Comparison of ENCODE assay signal across 20 mouse cellular contexts in the genomic region with DNA sequence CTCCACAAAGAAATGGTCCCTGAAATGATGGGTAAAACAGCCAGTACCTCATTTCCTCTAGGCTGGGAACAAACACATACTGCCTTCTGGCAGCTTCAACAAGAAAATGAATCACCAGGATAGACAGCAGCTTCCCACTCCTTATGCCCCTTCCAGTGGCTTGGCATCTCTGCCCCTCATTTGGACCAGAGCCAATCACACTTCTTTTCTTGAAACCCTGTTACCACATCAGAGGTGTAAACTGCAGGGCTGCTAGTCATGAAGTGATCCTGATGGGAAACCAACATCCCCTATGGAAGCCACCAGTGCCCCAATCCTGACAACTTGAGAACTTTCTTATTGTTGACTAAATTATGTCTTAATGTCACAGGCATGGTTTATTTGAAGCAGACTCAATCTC.
A peak's percentile ranks its signal among the peaks of the same experiment; 100 is the strongest.
DNase-seq lines count a peak whose midpoint lies in the region; ATAC-seq lines count a peak whose summit lies in the region.
"Had no signal": no experiment of that assay in that cellular context is flagged by ENCODE, and none has a peak within 500 bp of the region (broad histone marks: within the 10 kb centered on the region; RNA-seq: fewer than 3 reads in every experiment).

No protein-coding gene starts in this region.

- H3K9ac ChIP-seq in hindbrain, embryonic 16.5 days (ENCODE audit: low read depth, low read length): no peak overlapping the region
- H3K9ac ChIP-seq in forebrain, embryonic 14.5 days (ENCODE audit: low read length): no peak overlapping the region
- H3K9ac ChIP-seq: intestine, embryonic 15.5 days; kidney, embryonic 15.5 days; limb, embryonic 13.5 days; liver, embryonic 15.5 days; midbrain, embryonic 12.5 days had no signal

- H3K27me3 ChIP-seq in hindbrain, embryonic 16.5 days (replicated peaks; ENCODE audit: control insufficient read depth, insufficient read depth, low read length): no peaks in the 10 kb centered on the region
- no peaks in the 10 kb centered on the region for H3K27me3 ChIP-seq in hindbrain, embryonic 10.5 days (ENCODE audit: insufficient read depth, poor library complexity, severe bottlenecking)
- no peaks in the 10 kb centered on the region for H3K27me3 ChIP-seq in forebrain, embryonic 14.5 days (replicated peaks; ENCODE audit: control insufficient read depth, insufficient read depth, low read length)
- H3K27me3 ChIP-seq: intestine, embryonic 15.5 days; kidney, embryonic 15.5 days; limb, embryonic 13.5 days; liver, embryonic 15.5 days; midbrain, embryonic 12.5 days had no signal

- H3K9me3 ChIP-seq in hindbrain, embryonic 16.5 days (ENCODE audit: control insufficient read depth, low read length): no peaks in the 10 kb centered on the region
- no peaks in the 10 kb centered on the region for H3K9me3 ChIP-seq in hindbrain, embryonic 10.5 days
- H3K9me3 ChIP-seq in forebrain, embryonic 14.5 days (replicated peaks; ENCODE audit: control insufficient read depth, low read length): no peaks in the 10 kb centered on the region
- H3K9me3 ChIP-seq: intestine, embryonic 15.5 days; kidney, embryonic 15.5 days; limb, embryonic 13.5 days; liver, embryonic 15.5 days; midbrain, embryonic 12.5 days had no signal

- no peaks in the 10 kb centered on the region for H3K4me1 ChIP-seq in hindbrain, embryonic 16.5 days (ENCODE audit: control insufficient read depth, insufficient read depth, low read depth, low read length)
- no peaks in the 10 kb centered on the region for H3K4me1 ChIP-seq in hindbrain, embryonic 10.5 days (replicated peaks)
- H3K4me1 ChIP-seq in forebrain, embryonic 14.5 days (ENCODE audit: control insufficient read depth, insufficient read depth, low read length): 0 out of 2 replicates have a peak, but pooled peaks cover 6% of the 10 kb centered on the region
- H3K4me1 ChIP-seq: intestine, embryonic 15.5 days; kidney, embryonic 15.5 days; limb, embryonic 13.5 days; liver, embryonic 15.5 days; midbrain, embryonic 12.5 days had no signal

- no peaks in the 10 kb centered on the region for H3K36me3 ChIP-seq in hindbrain, embryonic 16.5 days (ENCODE audit: control insufficient read depth, insufficient read depth, low read length)
- no peaks in the 10 kb centered on the region for H3K36me3 ChIP-seq in hindbrain, embryonic 10.5 days
- no peaks in the 10 kb centered on the region for H3K36me3 ChIP-seq in forebrain, embryonic 14.5 days (ENCODE audit: control insufficient read depth, insufficient read depth, low read length)
- H3K36me3 ChIP-seq: intestine, embryonic 15.5 days; liver, embryonic 15.5 days; midbrain, embryonic 12.5 days had no signal

- H3K4me3 ChIP-seq in hindbrain, embryonic 16.5 days (ENCODE audit: low read length): no peak overlapping the region
- no peak overlapping the region for H3K4me3 ChIP-seq in hindbrain, embryonic 10.5 days
- H3K4me3 ChIP-seq in forebrain, embryonic 14.5 days (ENCODE audit: low read depth, low read length): no peak overlapping the region
- H3K4me3 ChIP-seq: erythroblast, embryonic 14.5 days; intestine, embryonic 15.5 days; kidney, embryonic 15.5 days; limb, embryonic 13.5 days; liver, embryonic 15.5 days; midbrain, embryonic 12.5 days had no signal

- H3K4me2 ChIP-seq in hindbrain, embryonic 16.5 days (ENCODE audit: low read length): no peak overlapping the region
- no peak overlapping the region for H3K4me2 ChIP-seq in forebrain, embryonic 14.5 days (ENCODE audit: low read length)
- H3K4me2 ChIP-seq: intestine, embryonic 15.5 days; kidney, embryonic 15.5 days; limb, embryonic 13.5 days; liver, embryonic 15.5 days; midbrain, embryonic 12.5 days had no signal

- 0 out of 2 replicates have a peak, but pooled peaks have one; percentile 16 for ATAC-seq in frontal cortex, adult (ENCODE audit: low TSS enrichment)
- ATAC-seq in hindbrain, embryonic 16.5 days: peak; percentile 52
- peak; percentile 87 for ATAC-seq in forebrain, embryonic 14.5 days
- ATAC-seq: intestine, embryonic 15.5 days had no signal

- no peak for DNase-seq in frontal cortex, postnatal 25 days (ENCODE audit: low spot score in 2 of 2)
- DNase-seq in hindbrain, embryonic 10.5 days (ENCODE audit: low spot score): no peak
- peak; percentile 8 for DNase-seq in NIH3T3 (ENCODE audit: low read depth)
- peak; percentile 85 for DNase-seq in forebrain, embryonic 14.5 days (ENCODE audit: low spot score)
- DNase-seq in Muller cell, postnatal 12 days (ENCODE audit: inconsistent ontology term): no peak
- no peak for DNase-seq in neural tube, embryonic 10.5 days (ENCODE audit: extremely low spot score, low spot score)
- DNase-seq: B cell, adult 2 months; cerebellum, adult 8-10 months; gastrocnemius, postnatal 14 days; heart, postnatal 36 days; thymus, adult 2 months had no signal

- H3K27ac ChIP-seq in hindbrain, embryonic 16.5 days (ENCODE audit: low read depth, low read length): no peak overlapping the region
- no peak overlapping the region for H3K27ac ChIP-seq in hindbrain, embryonic 10.5 days
- H3K27ac ChIP-seq in forebrain, embryonic 14.5 days (ENCODE audit: low read depth, low read length): no peak overlapping the region
- H3K27ac ChIP-seq: intestine, embryonic 15.5 days; kidney, embryonic 15.5 days; limb, embryonic 13.5 days; liver, embryonic 15.5 days; macrophage; midbrain, embryonic 12.5 days had no signal

Comparison
In these comparisons a context has a peak if more than half of its experiments do, and no peak if none do; other contexts are left out.
1. ATAC-seq: peak in every context shown above with its lines; median percentile 87 in forebrain, embryonic 14.5 days; 52 in hindbrain, embryonic 16.5 days; 16 in frontal cortex, adult.
2. DNase-seq: peak in NIH3T3 (single experiment) and forebrain, embryonic 14.5 days (single experiment); none in frontal cortex, postnatal 25 days (0 of 2), hindbrain, embryonic 10.5 days (single experiment), Muller cell, postnatal 12 days (single experiment) and neural tube, embryonic 10.5 days (single experiment).